Mouse (Mus musculus) kidney, postnatal 36 days (tissue): ENCODE results near the gene Morf4l2.
"Not testable (repeated sequence)": the region's sequence is repeated elsewhere in the genome, so short reads cannot be mapped to it uniquely, and the experiment has no call there.

Source experiments
- DNase-seq, 2 experiments: peaks; one replicate each; pipeline ENCODE4 v3.0.0; 2021 to 2022; ENCODE audit warnings: mixed read lengths in 2 of 2

Morf4l2 gene

GRCm38 (mm10) chrX:136693196-136693595 lies 50.3 kb downstream of the Morf4l2 start:
- DNase-seq = no peak

- DNase-seq = no peak
Observed at GRCm38 (mm10) chrX:136692294-136692675, 51.2 kb downstream of the Morf4l2 start.

- DNase-seq = not testable (repeated sequence)
Observed at GRCm38 (mm10) chrX:136691606-136692293, 51.7 kb downstream of the Morf4l2 start.
